Mouse (Mus musculus): ENCODE results near the gene Rubcn.
"Not testable (repeated sequence)": the region's sequence is repeated elsewhere in the genome, so short reads cannot be mapped to it uniquely, and the experiment has no call there.

Rubcn gene

GRCm38 (mm10) chr16:32877343-32878156, at the start of gene Rubcn, which contains the start of gene Fyttd1:
Gene Rubcn, minus strand, starts transcription at chr16:32877766.
Gene Fyttd1, plus strand, starts transcription at chr16:32877500.
- peak; percentile 97 for DNase-seq (ENCODE audit: low read depth, low spot score)

DNA sequence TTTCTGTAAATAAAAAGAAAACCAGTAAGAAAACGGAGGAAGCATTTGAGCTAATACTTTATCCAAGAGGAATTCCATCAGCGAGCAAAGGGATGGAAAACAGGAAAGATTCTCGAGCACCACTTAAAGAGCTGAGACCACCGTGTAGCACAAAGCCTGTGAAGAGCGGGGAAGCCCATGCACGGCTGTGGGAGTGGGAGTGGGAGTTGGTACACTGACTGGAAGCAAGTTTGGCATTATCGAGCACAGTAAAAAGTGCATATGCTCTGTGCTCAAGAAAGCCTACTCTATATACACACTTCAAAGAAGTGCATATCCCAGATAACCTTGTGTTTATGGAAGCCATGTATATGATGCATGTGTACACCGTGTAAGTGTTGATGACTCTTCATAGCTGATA, 49.5 kb upstream of the Rubcn start:
- no peak for DNase-seq (ENCODE audit: low read depth, low spot score)

GRCm38 (mm10) chr16:32926629-32927028, 49.1 kb upstream of the Rubcn start:
- DNase-seq (ENCODE audit: low read depth, low spot score) = not testable (repeated sequence)

DNA sequence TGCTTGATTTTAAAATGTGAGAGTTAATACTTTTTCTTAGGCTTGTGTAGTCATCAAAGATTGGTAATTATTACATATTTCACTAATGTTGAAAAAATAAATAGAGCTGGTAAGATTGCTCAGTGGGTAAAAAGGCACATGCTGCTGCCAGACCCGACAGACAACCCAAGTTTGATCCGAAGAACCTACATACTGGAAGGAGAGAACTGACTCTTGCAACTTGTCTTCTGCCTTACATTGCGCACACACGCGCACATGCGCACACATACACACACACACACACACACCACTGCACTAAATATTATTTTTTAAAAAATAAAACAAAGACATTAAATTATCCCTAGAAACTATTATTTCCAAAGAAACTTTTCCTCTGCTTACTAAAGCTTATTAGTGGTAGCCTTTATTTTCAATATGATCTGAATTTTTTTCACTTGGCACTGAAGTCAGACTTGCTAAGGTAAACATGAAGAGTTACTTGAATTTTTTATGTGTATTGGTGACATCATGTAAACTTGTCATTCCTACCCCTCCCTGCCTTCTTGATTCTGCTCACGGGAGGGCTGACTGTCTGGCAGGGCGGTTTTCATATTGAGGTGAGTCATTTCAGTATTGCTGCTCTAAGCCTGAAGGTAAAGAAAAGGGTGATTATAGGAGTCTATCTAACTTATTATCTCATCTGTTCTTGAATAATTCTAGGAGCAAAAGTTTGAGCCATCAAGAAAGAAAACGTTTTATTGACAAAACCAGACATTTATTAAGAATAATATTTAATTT, 37.9 kb upstream of the Rubcn start:
- DNase-seq (ENCODE audit: low read depth, low spot score) = peak; percentile 37

DNA sequence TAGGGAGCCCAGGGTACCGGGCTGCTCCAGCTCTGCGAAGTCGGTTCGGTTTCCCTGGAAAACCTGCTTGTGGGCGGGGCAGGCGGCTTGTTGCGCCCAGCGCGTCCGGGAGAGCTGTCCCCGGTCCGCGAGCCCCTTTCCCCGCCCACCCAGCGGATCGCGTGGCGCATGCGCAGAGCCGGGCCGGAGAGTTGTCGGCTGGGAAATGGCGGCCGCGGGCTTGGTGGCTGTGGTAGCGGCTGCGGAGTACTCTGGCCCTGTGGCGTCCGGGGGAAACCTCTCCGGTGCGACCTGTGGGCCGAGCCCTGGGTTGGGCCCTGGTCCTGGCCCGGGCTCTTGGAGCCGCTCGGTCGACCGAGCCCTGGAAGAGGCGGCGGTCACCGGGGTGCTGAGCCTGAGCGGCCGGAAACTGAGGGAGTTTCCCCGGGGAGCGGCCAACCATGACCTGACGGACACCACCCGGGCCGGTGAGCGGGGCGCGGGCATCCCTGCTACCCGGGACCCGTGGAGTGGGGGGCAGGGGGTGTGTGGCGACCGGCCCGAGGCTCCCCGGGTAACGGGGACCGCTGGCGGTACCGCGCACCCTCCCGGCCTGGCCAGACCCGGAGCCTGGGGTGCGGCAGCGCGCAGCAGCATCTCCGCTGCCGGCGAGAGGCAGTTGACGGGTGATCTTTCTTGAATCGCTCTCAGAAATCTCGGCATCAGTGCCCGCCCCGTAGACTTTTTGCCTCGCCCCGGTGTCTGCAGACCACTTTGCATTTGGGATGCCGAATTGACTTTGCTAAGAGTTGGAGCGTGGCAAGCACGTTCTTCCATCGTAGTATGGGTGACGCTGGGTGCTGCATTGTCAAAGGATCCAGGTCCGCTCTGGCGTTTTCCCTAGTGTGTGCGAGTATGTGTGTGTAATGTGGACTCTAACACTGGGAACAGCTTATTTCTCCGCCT, 36.6 kb upstream of the Rubcn start, which contains the start of gene Lrch3:
Gene Lrch3 (plus strand): TSS at position 164 of the 945 bp plus-strand sequence.
- peak; percentile 94 for DNase-seq (ENCODE audit: low read depth, low spot score)

DNA sequence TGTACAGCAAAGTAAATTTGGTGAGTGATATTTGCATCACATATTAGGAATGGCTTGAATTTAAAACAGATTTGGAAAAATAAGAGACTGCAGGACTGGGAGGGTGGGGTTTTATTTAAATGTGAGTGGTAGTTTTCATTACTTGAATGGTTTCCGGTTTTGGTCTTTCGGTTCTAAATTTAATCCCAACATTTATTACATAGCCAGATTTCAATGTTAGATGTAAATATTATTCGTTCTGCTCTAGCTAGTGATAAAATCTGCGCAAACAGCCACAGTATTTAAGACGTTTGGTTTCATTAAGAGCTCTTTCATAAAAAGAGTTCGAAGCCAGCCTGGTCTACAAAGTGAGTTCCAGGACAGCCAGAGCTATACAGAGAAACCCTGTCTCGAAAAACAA, 35.6 kb upstream of the Rubcn start:
- DNase-seq (ENCODE audit: low read depth, low spot score) = peak; percentile 30

GRCm38 (mm10) chr16:32906727-32907126, 29.2 kb upstream of the Rubcn start:
- DNase-seq (ENCODE audit: low read depth, low spot score) = no peak

DNA sequence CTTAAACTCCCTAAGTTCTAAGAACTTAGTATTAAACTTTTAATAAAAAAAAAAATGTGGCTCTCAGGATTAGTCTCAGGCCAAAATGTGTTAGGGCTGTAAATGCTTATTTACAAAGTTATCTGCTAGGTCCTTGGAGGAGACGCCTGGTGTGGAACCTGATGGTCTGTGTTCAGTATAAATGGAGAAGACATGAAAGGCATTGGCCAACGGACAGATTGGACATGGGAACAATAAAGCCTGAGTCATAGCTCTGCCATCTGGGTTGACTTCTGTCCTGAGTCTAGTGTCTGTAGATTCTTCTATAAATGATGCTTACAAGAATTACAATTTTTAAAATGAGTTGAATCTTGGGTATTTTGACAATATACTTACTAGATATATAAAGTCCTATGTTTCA, 28.6 kb upstream of the Rubcn start:
- no peak for DNase-seq (ENCODE audit: low read depth, low spot score)

DNA sequence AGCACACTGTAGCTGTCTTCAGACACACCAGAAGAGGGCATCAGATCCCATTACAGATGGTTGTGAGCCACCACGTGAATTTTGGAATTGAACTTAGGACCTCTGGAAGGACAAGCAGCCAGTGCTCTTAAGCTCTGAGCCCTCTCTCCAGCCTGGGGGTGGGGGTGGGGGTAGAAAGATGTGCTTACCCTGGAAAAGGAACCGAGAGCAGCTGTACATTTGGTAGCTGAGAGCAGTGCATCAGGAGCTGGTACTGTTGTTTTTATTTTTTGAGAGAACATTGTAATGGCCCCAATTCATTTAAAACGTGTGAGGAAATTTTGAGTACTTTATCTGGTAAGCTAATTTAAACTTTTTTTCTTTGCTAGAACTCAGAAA, 24.5 kb upstream of the Rubcn start:
- DNase-seq (ENCODE audit: low read depth, low spot score) = peak; percentile 78

GRCm38 (mm10) chr16:32901360-32902050, 23.9 kb upstream of the Rubcn start:
- DNase-seq (ENCODE audit: low read depth, low spot score) = peak; percentile 66

DNA sequence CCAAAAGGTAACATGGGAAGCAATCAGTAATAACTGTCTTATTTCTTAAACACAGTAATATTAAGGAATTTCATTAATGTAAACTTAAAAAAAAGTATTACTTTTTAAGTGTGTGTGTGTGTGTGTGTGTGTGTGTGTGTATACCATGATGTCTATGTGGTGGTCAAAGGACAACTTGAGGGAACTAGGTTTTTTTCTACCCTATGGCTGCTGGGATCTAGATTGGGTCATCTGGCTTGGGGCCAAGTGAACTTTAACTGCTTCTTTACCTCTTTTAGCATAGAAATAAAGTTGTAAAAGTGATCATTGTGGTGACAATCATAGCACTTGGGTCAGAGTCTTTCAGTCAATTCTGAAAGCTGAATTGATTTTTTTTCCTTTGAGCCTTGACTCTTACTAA, 18.6 kb upstream of the Rubcn start:
- DNase-seq (ENCODE audit: low read depth, low spot score) = no peak

- DNase-seq (ENCODE audit: low read depth, low spot score) = no peak
These were observed 12.3 kb upstream of the Rubcn start for GRCm38 (mm10) chr16:32889881-32890280.

- DNase-seq (ENCODE audit: low read depth, low spot score) = peak; percentile 51
These were observed 10.4 kb upstream of the Rubcn start for GRCm38 (mm10) chr16:32887996-32888395.

GRCm38 (mm10) chr16:32881538-32881937, 4.0 kb upstream of the Rubcn start:
- DNase-seq (ENCODE audit: low read depth, low spot score) = no peak

DNA sequence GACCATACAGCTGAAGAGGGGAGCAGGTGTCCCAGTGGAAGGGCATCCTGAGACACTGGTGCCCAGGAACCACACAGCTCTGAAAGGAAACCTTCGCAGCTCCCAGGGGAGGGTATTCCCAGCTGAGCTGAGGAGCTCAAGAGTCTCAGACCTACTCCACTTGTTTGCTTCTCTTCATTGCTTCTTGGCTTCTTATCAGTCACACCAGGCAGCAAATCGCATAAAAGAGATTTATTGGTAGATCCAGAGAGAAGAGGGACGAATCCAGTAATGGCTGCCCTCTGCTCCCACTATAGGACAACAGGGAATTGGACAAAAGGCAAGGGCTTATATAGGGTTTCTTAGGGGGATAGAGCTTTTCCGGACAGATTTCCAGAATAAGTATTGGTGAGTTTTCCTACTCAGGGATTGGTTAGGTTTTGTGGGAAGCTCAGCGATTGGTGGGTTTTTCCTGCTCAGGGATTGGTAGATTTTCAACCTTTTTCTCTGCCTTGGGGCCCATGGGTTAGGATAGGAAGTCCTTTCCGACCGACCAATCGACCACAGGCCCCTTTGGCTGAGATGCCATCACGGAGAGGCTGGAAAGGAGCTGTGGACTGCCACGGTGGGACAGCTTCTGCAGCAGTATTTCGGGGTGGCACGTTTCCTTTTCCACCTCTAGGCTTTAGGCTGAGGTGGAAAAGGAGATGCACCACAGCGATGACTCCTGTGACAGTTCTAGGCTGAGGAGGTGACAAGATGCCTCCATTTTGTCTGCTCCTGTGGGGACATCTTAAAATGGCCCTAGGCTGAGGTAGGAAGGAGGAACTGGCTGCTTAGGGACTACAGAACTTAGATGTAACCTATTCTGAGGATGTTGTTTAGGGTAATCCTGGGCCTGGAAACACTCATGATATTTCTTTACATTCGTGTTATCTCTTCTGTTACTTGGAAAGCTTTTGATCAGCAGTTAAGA, 1.7 kb upstream of the Rubcn start:
- DNase-seq (ENCODE audit: low read depth, low spot score) = no peak

DNA sequence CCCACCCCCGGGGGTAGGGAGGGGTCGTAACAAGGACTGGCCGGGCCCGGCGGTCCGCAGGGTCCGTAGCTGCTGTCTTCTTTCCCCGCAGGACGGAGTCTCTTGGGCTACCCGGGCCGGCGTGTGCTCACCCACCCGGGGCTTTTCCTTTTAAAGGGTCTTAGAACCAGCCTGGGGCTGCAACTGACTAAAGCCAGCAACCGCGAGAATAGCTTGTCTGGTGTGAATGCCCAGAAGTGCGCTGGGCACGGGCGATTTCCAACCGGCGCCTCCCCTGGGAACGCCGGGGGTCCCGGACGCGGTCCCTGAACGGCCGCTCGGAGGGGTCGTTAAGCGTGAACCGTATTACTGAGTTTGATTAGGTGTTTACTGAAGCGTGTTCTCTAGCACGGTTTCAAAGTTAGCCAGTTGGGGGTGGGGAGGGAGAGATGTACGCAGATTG, 612 bp upstream of the Rubcn start:
- peak; percentile 57 for DNase-seq (ENCODE audit: low read depth, low spot score)

DNA sequence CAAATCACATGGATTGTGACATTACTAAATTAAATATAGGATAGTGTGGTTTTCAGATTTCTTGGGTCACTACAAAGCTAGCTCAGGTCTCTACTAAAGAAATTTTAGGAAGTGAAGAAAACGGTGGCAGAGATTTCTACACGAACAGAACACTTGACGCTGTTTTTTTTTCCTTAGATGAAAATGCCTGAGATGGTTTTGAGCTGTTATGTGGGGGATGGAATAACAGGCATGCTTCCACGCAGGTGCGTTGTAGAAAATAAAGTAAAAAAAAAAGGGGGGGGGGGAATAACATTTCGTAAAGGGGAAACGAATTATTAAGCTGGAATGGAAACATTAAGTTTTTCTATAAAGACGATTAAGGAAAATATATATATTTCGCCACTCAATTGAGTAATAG, 735 bp downstream of the Rubcn start:
- DNase-seq (ENCODE audit: low read depth, low spot score) = peak; percentile 15

DNA sequence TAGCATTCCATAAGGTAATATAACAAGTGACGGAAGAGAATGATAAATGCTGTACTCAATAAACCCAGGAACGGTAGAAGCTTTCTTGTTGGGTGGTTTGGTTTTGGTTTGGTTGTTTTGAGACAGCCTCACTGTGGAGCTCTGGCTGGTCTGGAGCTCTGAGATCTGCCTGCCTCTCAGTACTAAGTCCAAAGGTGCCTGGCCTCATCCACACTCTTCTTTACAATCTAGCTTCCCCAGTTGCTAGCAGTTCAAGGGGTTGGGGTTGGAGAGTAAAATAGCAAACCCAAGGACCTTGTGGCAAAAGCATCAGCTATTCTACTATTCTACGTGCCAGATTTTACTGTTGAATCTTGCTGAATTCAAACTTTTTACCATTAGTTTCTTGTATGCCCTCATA, 1.7 kb downstream of the Rubcn start:
- no peak for DNase-seq (ENCODE audit: low read depth, low spot score)

- peak; percentile 40 for DNase-seq (ENCODE audit: low read depth, low spot score)
These were observed 2.3 kb downstream of the Rubcn start for GRCm38 (mm10) chr16:32875281-32875680.

DNA sequence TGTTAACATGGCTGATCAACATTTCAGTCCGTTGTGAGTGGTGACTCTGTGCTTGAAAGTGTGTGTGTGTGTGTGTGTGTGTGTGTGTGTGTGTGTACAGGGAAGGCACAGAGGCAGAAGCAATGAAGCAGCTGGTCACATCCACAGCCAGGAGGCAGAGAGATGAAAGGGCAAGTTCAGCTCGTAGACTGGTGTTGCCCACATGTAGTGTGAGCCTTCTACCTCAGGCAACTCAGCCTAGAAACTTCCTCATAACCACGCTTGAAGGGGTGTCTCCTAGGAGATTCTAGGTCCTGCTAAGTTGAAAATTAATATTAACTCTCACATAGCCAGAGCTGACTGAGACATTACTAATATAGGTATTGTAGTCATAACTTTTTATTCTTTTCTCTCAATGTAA, 4.2 kb downstream of the Rubcn start:
- DNase-seq (ENCODE audit: low read depth, low spot score) = no peak
